Mouse (Mus musculus) lung, adult 2 months (tissue): ENCODE measurements around the gene Mapk8.

Experiments
- CTCF ChIP-seq: fragments of 200-500 bp; IDR thresholded peaks from 2 replicates; pipeline ENCODE4 v1.5.1; 2011; ENCODE audit warnings: mild to moderate bottlenecking, low read length, control low read depth; ENCODE audit not compliant: insufficient read depth
- POLR2A ChIP-seq: fragments of 200-500 bp; IDR thresholded peaks from 2 replicates; pipeline ENCODE4 v1.6.1; 2011; ENCODE audit warnings: low read depth, mild to moderate bottlenecking, control low read depth, low read length, borderline replicate concordance; ENCODE audit errors: extremely low read depth

DNA sequence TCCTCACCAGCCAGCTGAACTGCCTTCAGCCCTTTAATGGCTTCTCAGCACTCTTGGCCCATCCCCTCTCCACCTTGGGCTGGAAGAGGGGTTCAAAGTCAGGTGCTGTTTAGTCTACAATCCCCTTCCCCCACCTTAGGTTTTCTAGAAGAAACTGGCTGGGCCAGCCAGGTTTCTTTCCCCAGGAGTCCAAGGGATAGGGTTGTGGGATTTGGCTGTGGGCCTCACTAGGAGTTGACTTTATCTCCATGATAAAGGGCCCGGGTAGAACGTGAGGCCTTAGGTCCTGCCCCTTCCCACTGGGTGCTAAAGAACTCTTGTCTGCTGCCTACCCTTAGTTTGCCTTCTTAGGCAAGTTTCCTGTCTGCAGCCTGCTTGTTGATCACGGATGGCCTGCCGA, 115.3 kb downstream of the Mapk8 start:
- TF ChIP-seq CTCF (no peak), POLR2A (no peak)
